Mouse (Mus musculus) heart, embryonic 15.5 days (tissue): ENCODE results near the gene Pank2. TPM values are rescaled to one million over a fixed set of nuclear protein-coding genes. Genes with fewer than 3 reads are reported as not detected.
"Not testable (repeated sequence)": the region's sequence is repeated elsewhere in the genome, so short reads cannot be mapped to it uniquely, and the experiment has no call there.

Experiments used
- ATAC-seq: fragments of 200-750 bp; cut with Nextera tagmentation; replicated peaks from 2 replicates; pipeline ENCODE4 v1.8.0; 2017; ENCODE audit warnings: low read depth, moderate TSS enrichment; ENCODE audit not compliant: insufficient number of reproducible peaks, insufficient read depth, low FRiP score
- H3K27ac ChIP-seq: fragments of 300-500 bp; sonication (generic); 2 replicates; pipeline ENCODE4 v1.5.1; 2015; ENCODE audit warnings: mild to moderate bottlenecking, inconsistent platforms
- H3K27me3 ChIP-seq: fragments of 300-500 bp; sonication (generic); 2 replicates; pipeline ENCODE4 v1.6.1; 2015; ENCODE audit warnings: inconsistent platforms
- H3K36me3 ChIP-seq: fragments of 300-500 bp; sonication (generic); 2 replicates; pipeline ENCODE4 v1.6.1; 2015; ENCODE audit warnings: mild to moderate bottlenecking, inconsistent platforms
- H3K4me1 ChIP-seq: fragments of 300-500 bp; sonication (generic); replicated peaks from 2 replicates; pipeline ENCODE4 v1.6.1; 2015; ENCODE audit warnings: inconsistent platforms
- H3K4me2 ChIP-seq: fragments of 300-500 bp; sonication (generic); 2 replicates; pipeline ENCODE4 v1.6.1; 2015; ENCODE audit warnings: inconsistent platforms, mild to moderate bottlenecking, moderate library complexity
- H3K4me3 ChIP-seq: fragments of 300-500 bp; sonication (generic); 2 replicates; pipeline ENCODE4 v1.5.1; 2015; ENCODE audit warnings: mild to moderate bottlenecking, inconsistent platforms
- H3K9ac ChIP-seq: fragments of 300-500 bp; sonication (generic); 2 replicates; pipeline ENCODE4 v1.6.1; 2015; ENCODE audit warnings: mild to moderate bottlenecking, inconsistent platforms
- H3K9me3 ChIP-seq: fragments of 300-500 bp; sonication (generic); replicated peaks from 2 replicates; pipeline ENCODE4 v1.6.1; 2016; ENCODE audit warnings: inconsistent platforms
- WGBS: fragments of 180-500 bp; shearing (Covaris S2); methylation state at CpG from one replicate; pipeline ENCODE4 v1.1.7; 2015; ENCODE audit warnings: mixed read lengths; 5-methylcytosine and 5-hydroxymethylcytosine counted together
- polyA plus RNA-seq: library from polyadenylated mRNA; unstranded; fragments of >200 nt; fragmentation: Nextera tagmentation; extraction: Ambion mirVana; gene quantifications from 2 replicates; pipeline ENCODE4 v1.2.1, GENCODE M21; 2015

Pank2 gene
- polyA plus RNA-seq, result 24.2 and 24.4 TPM in 2 replicates

DNA sequence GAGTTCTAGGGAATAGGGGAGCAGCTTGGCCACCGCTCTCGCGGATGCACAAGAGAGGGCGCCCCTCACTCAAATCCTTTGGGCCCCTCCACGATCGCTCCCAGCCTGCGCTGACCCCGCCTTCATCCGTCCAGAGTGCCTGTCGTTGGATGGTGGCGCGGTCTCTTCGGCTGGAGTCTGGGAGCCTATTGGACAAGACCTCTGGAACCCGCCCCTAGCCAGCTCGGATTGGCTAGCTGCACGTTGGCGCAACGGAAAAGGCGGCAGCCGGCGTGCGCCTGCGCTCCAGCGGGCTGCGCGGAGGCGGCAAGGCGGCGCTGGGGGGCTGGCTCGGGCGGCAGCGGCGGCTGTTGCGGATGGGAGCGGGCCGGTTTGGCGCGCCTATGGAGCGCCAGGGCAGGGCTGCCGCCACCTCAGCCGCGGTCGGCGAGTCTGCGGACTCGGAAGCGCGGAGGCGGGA is at the start of gene Pank2:
Pank2 (plus strand) TSS at position 283 of the 460 bp plus-strand sequence.
- H3K27ac ChIP-seq, result peak within 1 kb of the TSS; percentile 100
- peak within 1 kb of the TSS; percentile 67 for H3K4me2 ChIP-seq
- peaks cover 35% of the 10 kb centered on the region for H3K4me1 ChIP-seq
- H3K36me3 ChIP-seq, result no peaks in the 10 kb centered on the region
- H3K4me3 ChIP-seq, result peak within 1 kb of the TSS; percentile 79
- ATAC-seq, result peak; percentile 100
- H3K27me3 ChIP-seq, result no peaks in the 10 kb centered on the region
- no peaks in the 10 kb centered on the region for H3K9me3 ChIP-seq
- peak within 1 kb of the TSS; percentile 96 for H3K9ac ChIP-seq
- WGBS, result under 1% methylated on average over 49 of the region's 49 CpGs

DNA sequence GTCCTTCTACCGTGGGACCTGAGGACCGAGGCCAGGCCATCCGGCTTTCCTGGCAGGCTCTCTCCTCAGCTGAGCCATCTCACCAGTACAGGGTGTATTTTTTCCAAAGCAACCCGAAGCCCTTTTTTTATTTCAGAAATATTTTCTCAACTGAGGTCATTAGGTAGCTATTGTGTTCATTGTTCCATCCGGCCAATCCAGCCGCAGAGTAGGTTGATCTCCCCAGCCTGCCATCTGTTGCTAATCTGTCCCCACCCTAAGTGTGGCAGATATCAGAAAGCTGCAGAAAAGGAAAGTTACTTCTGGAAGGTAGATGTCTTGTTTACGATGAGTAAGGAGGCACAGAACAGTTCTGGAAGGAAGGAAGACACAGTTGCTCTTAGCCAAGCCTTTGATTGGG is 48.5 kb upstream of the Pank2 start:
- Histone ChIP-seq H3K4me2 (no peak overlapping the region), H3K36me3 (peaks cover 17% of the 10 kb centered on the region; the same call in 1 of the 2 replicates), H3K4me3 (no peak overlapping the region), H3K9me3 (no peaks in the 10 kb centered on the region), H3K9ac (no peak overlapping the region; the same call in 1 of the 2 replicates), H3K27me3 (no peaks in the 10 kb centered on the region), H3K27ac (no peak overlapping the region), H3K4me1 (peaks cover 40% of the 10 kb centered on the region)
- WGBS, result 72% methylated on average over 7 of the region's 7 CpGs
- no peak for ATAC-seq

DNA sequence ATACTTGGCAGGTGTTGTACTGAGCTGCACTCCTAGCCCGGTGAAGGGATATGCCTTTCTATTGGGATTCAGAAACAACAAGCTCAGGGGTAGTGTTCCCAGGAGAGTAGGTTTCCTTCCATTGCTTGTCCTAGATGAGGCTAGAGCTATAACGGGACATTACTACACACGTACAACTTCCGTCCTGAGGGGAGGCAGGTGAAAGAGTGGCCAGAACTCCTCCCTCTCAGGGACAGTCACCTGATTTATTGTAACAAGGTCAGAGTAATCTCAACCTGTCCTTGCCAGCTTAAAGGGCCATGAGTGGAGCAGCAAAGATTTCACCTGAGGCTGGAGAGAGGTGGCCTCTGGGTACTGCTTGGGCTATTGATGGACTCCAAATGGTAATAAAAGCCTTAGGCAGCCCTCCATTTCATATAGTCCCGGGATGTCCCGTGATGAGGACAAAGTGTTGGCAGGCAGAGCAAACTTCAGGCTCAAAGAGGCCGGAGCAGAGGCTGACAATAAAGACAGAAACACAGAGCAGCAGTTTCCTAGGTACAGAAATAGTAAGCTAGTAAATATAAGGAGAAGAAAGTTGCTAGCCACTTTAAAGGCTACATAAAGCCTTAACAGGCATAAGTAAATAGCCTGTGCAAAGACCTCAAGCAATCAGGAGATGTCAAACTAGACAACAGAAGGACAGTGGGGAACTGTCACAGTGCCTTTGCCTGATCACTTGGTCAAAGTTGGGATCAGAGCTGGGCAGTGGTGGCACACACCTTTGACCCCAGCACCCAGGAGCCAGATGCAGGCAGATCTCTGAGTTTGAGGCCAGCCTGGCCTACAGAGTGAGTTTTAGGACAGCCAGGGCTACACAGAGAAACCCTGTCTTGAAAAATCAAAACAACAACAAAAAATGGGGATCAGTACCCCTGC is 46.1 kb upstream of the Pank2 start:
- no peak overlapping the region for H3K9ac ChIP-seq
- no peaks in the 10 kb centered on the region for H3K9me3 ChIP-seq
- ATAC-seq, result no peak; the same call in 1 of the 2 replicates
- H3K36me3 ChIP-seq, result peaks cover 17% of the 10 kb centered on the region; the same call in 1 of the 2 replicates
- peak overlapping the region; percentile 8; the same call in 1 of the 2 replicates for H3K27ac ChIP-seq
- no peaks in the 10 kb centered on the region for H3K27me3 ChIP-seq
- 60% methylated on average over 7 of the region's 7 CpGs for WGBS
- H3K4me1 ChIP-seq, result peaks cover 29% of the 10 kb centered on the region
- no peak overlapping the region for H3K4me2 ChIP-seq
- no peak overlapping the region for H3K4me3 ChIP-seq

DNA sequence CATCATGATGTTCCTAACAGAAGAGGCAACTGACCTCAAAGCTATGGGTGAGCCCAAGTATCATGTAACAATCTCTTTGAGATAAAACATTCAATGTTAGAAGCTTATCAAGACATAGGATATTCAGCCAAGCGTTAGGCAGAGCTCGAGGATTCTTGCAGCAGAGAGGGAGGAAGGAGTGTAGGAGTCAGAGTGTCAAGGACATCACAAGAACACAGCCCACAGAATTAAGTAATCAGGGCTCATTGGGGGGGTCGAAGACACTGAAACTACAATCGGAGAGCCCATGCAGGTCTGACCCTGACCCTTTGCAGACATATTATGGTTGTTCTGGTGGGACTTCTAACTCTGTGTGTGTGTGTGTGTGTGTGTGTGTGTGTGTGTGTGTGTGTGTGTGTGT is 42.3 kb upstream of the Pank2 start:
- H3K4me2 ChIP-seq, result no peak overlapping the region
- H3K27ac ChIP-seq, result no peak overlapping the region
- no peak overlapping the region for H3K4me3 ChIP-seq
- peaks cover 13% of the 10 kb centered on the region for H3K4me1 ChIP-seq
- WGBS, result 53% methylated on average over 4 of the region's 4 CpGs
- no peak overlapping the region for H3K9ac ChIP-seq
- ATAC-seq, result no peak
- no peaks in the 10 kb centered on the region for H3K9me3 ChIP-seq
- H3K27me3 ChIP-seq, result no peaks in the 10 kb centered on the region
- H3K36me3 ChIP-seq, result no peaks in the 10 kb centered on the region

DNA sequence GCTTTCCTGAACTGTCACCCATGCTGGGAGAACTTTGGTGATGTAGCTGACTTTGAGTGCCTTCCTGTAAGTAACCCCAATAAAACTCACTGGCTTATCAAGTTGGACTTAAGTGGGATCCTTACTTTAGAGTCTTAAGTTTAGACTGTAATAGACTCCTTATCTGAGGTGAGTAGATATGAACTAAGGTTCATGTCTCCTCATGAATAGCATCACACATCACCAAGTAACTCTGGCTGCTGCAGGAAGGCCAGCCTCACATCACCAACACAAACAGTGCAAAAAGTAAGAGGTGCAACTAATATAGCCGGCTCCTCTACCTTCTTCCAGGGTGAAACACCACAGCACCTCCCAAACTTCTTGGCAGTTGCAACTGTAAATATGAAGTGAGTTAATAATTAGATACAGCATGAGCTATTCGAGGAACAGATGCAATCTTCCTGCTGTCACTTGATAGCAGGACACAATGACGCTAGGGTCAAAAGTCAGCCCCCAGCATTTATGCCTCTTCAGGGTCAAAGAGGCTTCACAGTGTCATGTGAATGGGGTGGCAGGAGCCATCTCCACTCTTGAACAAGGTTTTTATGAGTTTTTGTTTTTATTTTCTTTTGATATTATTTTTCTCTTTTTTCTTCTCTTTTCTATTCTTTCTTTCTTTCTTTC is 40.3 kb upstream of the Pank2 start:
- Histone ChIP-seq H3K27me3 (no peaks in the 10 kb centered on the region), H3K9ac (no peak overlapping the region), H3K27ac (no peak overlapping the region), H3K4me1 (peaks cover 4% of the 10 kb centered on the region), H3K9me3 (no peaks in the 10 kb centered on the region), H3K4me3 (no peak overlapping the region), H3K36me3 (no peaks in the 10 kb centered on the region), H3K4me2 (no peak overlapping the region)
- ATAC-seq, result no peak
- whole genome bisulfite sequencing, result 43% methylated on average over 3 of the region's 3 CpGs

DNA sequence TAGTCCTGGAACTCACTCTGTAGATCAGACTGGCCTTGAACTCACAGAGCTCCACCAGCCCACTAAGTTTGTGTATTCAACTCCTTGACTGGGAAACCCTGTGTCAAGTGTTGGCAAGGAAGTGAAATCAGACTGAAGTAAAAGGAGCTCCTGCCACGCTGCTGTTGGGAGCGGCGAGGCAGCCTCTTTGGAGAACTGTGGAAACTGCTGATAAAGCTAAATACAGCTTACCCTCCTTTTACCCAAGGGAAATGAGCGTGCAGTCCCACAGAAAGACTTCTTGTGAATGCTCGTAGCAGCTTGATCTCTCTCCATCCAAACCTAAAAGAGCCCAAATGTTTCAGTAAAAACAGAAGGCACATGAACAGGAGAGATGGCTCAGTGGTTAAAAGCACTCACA is 39.7 kb upstream of the Pank2 start:
- no peak overlapping the region for H3K27ac ChIP-seq
- no peak overlapping the region for H3K9ac ChIP-seq
- no peak overlapping the region for H3K4me2 ChIP-seq
- ATAC-seq, result no peak
- H3K4me3 ChIP-seq, result no peak overlapping the region
- H3K9me3 ChIP-seq, result no peaks in the 10 kb centered on the region
- 20% methylated on average over 5 of the region's 5 CpGs for WGBS
- no peaks in the 10 kb centered on the region for H3K36me3 ChIP-seq
- H3K4me1 ChIP-seq, result peaks cover 4% of the 10 kb centered on the region
- H3K27me3 ChIP-seq, result no peaks in the 10 kb centered on the region

DNA sequence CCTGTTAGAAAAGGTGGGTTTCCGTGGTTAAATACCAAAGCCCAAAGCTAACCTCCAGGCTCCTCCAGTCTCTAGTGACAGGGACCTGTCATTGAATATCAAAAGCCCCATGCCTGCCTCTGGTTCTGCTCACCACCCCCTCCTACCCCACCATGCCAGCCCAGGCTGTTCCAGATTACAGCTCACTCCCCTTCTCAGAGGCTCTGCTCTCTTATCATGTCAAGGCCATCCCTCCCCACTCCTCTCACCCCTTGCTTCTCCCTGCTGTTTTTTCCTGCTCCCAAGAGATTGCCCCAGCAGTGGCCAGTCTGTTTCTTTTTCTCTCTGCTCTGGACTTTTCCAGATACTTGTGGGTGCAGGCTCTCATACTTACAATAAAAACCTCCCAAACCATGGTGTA is 38.7 kb upstream of the Pank2 start:
- no peak overlapping the region for H3K4me2 ChIP-seq
- H3K9me3 ChIP-seq, result no peaks in the 10 kb centered on the region
- no peaks in the 10 kb centered on the region for H3K36me3 ChIP-seq
- H3K27me3 ChIP-seq, result no peaks in the 10 kb centered on the region
- ATAC-seq, result no peak
- no peak overlapping the region for H3K27ac ChIP-seq
- peaks cover 4% of the 10 kb centered on the region for H3K4me1 ChIP-seq
- no peak overlapping the region for H3K4me3 ChIP-seq
- 62% methylated on average over 1 of the region's 1 CpGs for WGBS
- no peak overlapping the region for H3K9ac ChIP-seq

DNA sequence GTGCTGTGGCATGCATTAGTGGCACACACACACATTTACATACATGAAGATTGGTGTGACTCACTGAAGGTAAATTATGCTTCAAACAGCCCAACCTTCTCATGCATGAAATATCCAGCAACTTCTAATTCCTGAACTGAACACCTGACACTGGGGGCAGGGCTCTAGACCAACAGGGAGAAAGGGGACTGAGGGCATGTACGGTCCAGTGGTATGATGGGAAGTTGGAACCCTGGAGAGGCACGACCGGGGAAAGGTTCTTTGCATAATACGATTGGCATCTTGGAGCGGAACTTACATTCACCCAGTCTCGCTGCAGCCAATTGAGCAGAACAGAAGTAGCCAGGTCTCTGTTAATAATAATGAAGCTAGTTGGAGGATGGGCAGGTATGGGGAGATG is 37.1 kb upstream of the Pank2 start:
- Histone ChIP-seq H3K4me1 (peaks cover 4% of the 10 kb centered on the region), H3K4me2 (no peak overlapping the region), H3K4me3 (no peak overlapping the region), H3K9ac (no peak overlapping the region), H3K27me3 (no peaks in the 10 kb centered on the region), H3K36me3 (no peaks in the 10 kb centered on the region), H3K9me3 (no peaks in the 10 kb centered on the region), H3K27ac (no peak overlapping the region)
- WGBS, result 82% methylated on average over 6 of the region's 6 CpGs
- no peak for ATAC-seq

DNA sequence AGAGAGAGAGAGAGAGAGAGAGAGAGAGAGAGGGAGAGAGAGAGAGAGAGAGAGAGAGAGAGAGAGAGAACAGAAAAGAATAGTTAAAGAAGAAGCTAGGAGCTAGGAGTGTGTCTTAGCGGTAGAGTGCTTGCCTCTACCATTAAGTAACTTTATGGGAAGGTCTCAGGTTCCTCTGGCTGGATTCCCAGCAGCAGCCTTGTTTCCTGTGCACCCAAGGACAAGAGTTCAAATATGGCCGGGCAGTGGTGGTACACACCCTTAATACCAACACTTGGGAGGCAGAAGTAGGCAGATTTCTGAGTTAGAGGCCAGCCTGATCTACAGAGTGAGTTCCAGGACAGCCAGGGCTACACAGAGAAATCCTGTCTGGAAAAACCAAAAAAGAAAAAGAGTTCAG is 35.6 kb upstream of the Pank2 start:
- not testable (repeated sequence) for H3K4me3 ChIP-seq, H3K4me2 ChIP-seq, H3K27me3 ChIP-seq, H3K27ac ChIP-seq, H3K36me3 ChIP-seq, H3K9ac ChIP-seq, ATAC-seq, H3K9me3 ChIP-seq, H3K4me1 ChIP-seq
- 62% methylated on average over 2 of the region's 2 CpGs for WGBS

DNA sequence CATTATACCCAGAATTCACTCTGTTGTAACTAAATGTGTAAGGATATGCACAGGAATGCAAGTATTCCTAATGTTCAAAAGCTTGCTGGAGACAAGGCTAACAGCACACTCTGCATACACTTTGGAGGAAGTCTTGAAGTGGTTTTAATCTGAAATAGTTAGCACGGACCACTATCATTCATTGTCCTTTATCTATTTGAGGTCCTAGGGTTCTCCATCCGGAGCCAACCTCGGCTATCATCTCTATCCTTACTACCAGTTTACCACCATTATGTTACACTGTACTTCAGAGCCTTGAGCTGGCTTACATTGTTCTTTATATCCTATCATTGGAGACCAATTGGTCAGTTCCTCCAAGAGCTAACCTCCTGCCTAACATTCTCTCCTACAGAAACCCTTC is 35.1 kb upstream of the Pank2 start:
- Histone ChIP-seq H3K4me3 (no peak overlapping the region), H3K27me3 (no peaks in the 10 kb centered on the region), H3K9me3 (no peaks in the 10 kb centered on the region), H3K4me2 (no peak overlapping the region), H3K4me1 (peaks cover 4% of the 10 kb centered on the region), H3K9ac (no peak overlapping the region), H3K36me3 (no peaks in the 10 kb centered on the region), H3K27ac (no peak overlapping the region)
- WGBS, result 73% methylated on average over 3 of the region's 3 CpGs
- ATAC-seq, result no peak

DNA sequence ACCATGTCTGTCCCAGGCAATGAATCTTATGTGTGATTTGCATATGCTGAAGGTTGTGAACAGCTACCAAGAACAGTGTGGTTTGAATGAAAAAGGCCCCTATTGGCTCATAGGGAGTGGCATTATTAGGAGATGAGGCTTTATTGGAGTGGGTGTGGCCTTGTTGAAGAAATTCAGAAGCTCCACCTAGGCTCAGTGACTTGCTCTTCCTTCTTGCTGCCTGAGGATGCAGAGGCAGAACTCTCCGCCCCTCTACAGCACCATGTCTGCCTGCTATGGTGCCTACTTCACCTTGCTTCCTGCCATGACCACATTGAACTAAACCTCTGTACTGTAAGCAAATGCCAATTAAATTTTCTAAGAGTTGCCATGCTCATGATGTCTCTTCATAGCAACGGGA is 29.7 kb upstream of the Pank2 start:
- no peak overlapping the region for H3K9ac ChIP-seq
- no peak overlapping the region for H3K27ac ChIP-seq
- WGBS, result 85% methylated on average over 2 of the region's 2 CpGs
- peaks cover 22% of the 10 kb centered on the region for H3K4me1 ChIP-seq
- no peaks in the 10 kb centered on the region for H3K36me3 ChIP-seq
- no peak overlapping the region for H3K4me2 ChIP-seq
- H3K9me3 ChIP-seq, result no peaks in the 10 kb centered on the region
- H3K4me3 ChIP-seq, result no peak overlapping the region
- ATAC-seq, result no peak
- no peaks in the 10 kb centered on the region for H3K27me3 ChIP-seq
